Mouse (Mus musculus) lung, embryonic 16.5 days (tissue): Measurements from ENCODE around the gene Ifngr2. TPM values are rescaled to one million over a fixed set of nuclear protein-coding genes. Genes with fewer than 3 reads are reported as not detected.
A peak's percentile ranks its signal among the peaks of the same experiment; 100 is the strongest.

Source experiments
- ATAC-seq: fragments of 200-750 bp; cut with Nextera tagmentation; 2 replicates; pipeline ENCODE4 v1.8.0; 2017; ENCODE audit warnings: low read depth, mild to moderate bottlenecking, moderate library complexity
- H3K27ac ChIP-seq: fragments of 300-500 bp; sonication (generic); 2 replicates; pipeline ENCODE4 v1.5.1; 2014; ENCODE audit warnings: mild to moderate bottlenecking, control low read depth, low read length
- H3K27me3 ChIP-seq: fragments of 300-500 bp; sonication (generic); 2 replicates; pipeline ENCODE4 v1.6.1; 2014; ENCODE audit warnings: low read depth, low read length, mixed read lengths; ENCODE audit not compliant: control insufficient read depth, insufficient read depth
- H3K36me3 ChIP-seq: fragments of 300-500 bp; sonication (generic); 2 replicates; pipeline ENCODE4 v1.6.1; 2014; ENCODE audit warnings: low read length; ENCODE audit not compliant: control insufficient read depth, insufficient read depth
- H3K4me1 ChIP-seq: fragments of 300-500 bp; sonication (generic); replicated peaks from 2 replicates; pipeline ENCODE4 v1.6.1; 2014; ENCODE audit warnings: low read length, mixed read lengths; ENCODE audit not compliant: control insufficient read depth, insufficient read depth
- H3K4me2 ChIP-seq: fragments of 300-500 bp; sonication (generic); 2 replicates; pipeline ENCODE4 v1.6.1; 2014; ENCODE audit warnings: low read depth, low read length, control low read depth
- H3K4me3 ChIP-seq: fragments of 300-500 bp; sonication (generic); 2 replicates; pipeline ENCODE4 v1.5.1; 2014; ENCODE audit warnings: mild to moderate bottlenecking, low read length, control low read depth
- H3K9ac ChIP-seq: fragments of 300-500 bp; sonication (generic); 2 replicates; pipeline ENCODE4 v1.6.1; 2014; ENCODE audit warnings: low read length, control low read depth
- H3K9me3 ChIP-seq: fragments of 300-500 bp; sonication (generic); 2 replicates; pipeline ENCODE4 v1.6.1; 2016; ENCODE audit warnings: low read length; ENCODE audit not compliant: control insufficient read depth
- WGBS: fragments of 180-500 bp; shearing (Covaris S2); extraction: QIAGEN DNeasy Blood & Tissue Kit; methylation state at CpG from one replicate; pipeline ENCODE4 v1.1.7; 2014; 5-methylcytosine and 5-hydroxymethylcytosine counted together
- polyA plus RNA-seq: library from polyadenylated mRNA; unstranded; fragments of >200 nt; fragmentation: Nextera tagmentation; extraction: Ambion mirVana; gene quantifications from 2 replicates; pipeline ENCODE4 v1.2.1, GENCODE M21; 2015

The Ifngr2 gene
- polyA plus RNA-seq, 1 experiment from 2014 or later: 54.1 TPM

- no peak overlapping the region for H3K9ac ChIP-seq
Observed at GRCm38 (mm10) chr16:91533097-91534001, 13.5 kb upstream of the Ifngr2 start.

GRCm38 (mm10) chr16:91534477-91534876 lies 12.4 kb upstream of the Ifngr2 start:
- H3K4me1 ChIP-seq: peaks cover 3% of the 10 kb centered on the region; the same call in 1 of the 2 replicates
- 52% methylated on average over 13 of the region's 13 CpGs for WGBS
- H3K9me3 ChIP-seq: no peaks in the 10 kb centered on the region
- no peak overlapping the region for H3K27ac ChIP-seq
- peak; percentile 73; the same call in 1 of the 2 replicates for ATAC-seq
- no peak overlapping the region for H3K4me2 ChIP-seq
- no peaks in the 10 kb centered on the region; the same call in 1 of the 2 replicates for H3K27me3 ChIP-seq
- no peak overlapping the region for H3K4me3 ChIP-seq
- H3K9ac ChIP-seq: no peak overlapping the region
- H3K36me3 ChIP-seq: no peaks in the 10 kb centered on the region

More at GRCm38 (mm10) chr16:91533097-91534001, 13.5 kb upstream of the Ifngr2 start:
- Histone ChIP-seq H3K9me3 (no peaks in the 10 kb centered on the region), H3K36me3 (no peaks in the 10 kb centered on the region), H3K27me3 (no peaks in the 10 kb centered on the region; the same call in 1 of the 2 replicates), H3K4me3 (no peak overlapping the region), H3K27ac (no peak overlapping the region), H3K4me2 (no peak overlapping the region), H3K4me1 (peaks cover 3% of the 10 kb centered on the region; the same call in 1 of the 2 replicates)
- no peak for ATAC-seq
- 49% methylated on average over 23 of the region's 23 CpGs for WGBS

GRCm38 (mm10) chr16:91534888-91535287 lies 12.0 kb upstream of the Ifngr2 start:
- H3K4me2 ChIP-seq: no peak overlapping the region
- H3K4me3 ChIP-seq: no peak overlapping the region
- H3K36me3 ChIP-seq: no peaks in the 10 kb centered on the region
- H3K27ac ChIP-seq: no peak overlapping the region
- ATAC-seq: no peak
- no peaks in the 10 kb centered on the region for H3K9me3 ChIP-seq
- 77% methylated on average over 6 of the region's 6 CpGs for WGBS
- no peaks in the 10 kb centered on the region; the same call in 1 of the 2 replicates for H3K27me3 ChIP-seq
- H3K4me1 ChIP-seq: peaks cover 3% of the 10 kb centered on the region; the same call in 1 of the 2 replicates
- H3K9ac ChIP-seq: no peak overlapping the region

GRCm38 (mm10) chr16:91536372-91536771 lies 10.5 kb upstream of the Ifngr2 start:
- no peaks in the 10 kb centered on the region for H3K9me3 ChIP-seq
- H3K9ac ChIP-seq: no peak overlapping the region
- no peak overlapping the region for H3K4me2 ChIP-seq
- no peaks in the 10 kb centered on the region for H3K36me3 ChIP-seq
- H3K27me3 ChIP-seq: no peaks in the 10 kb centered on the region; the same call in 1 of the 2 replicates
- H3K27ac ChIP-seq: no peak overlapping the region
- peaks cover 3% of the 10 kb centered on the region; the same call in 1 of the 2 replicates for H3K4me1 ChIP-seq
- ATAC-seq: no peak
- 89% methylated on average over 6 of the region's 6 CpGs for WGBS
- H3K4me3 ChIP-seq: no peak overlapping the region

GRCm38 (mm10) chr16:91537065-91537464 lies 9.8 kb upstream of the Ifngr2 start:
- no peaks in the 10 kb centered on the region; the same call in 1 of the 2 replicates for H3K27me3 ChIP-seq
- H3K27ac ChIP-seq: no peak overlapping the region
- 68% methylated on average over 3 of the region's 3 CpGs for WGBS
- no peak overlapping the region for H3K4me3 ChIP-seq
- H3K4me1 ChIP-seq: peaks cover 3% of the 10 kb centered on the region; the same call in 1 of the 2 replicates
- no peaks in the 10 kb centered on the region for H3K9me3 ChIP-seq
- no peak for ATAC-seq
- no peaks in the 10 kb centered on the region for H3K36me3 ChIP-seq
- H3K9ac ChIP-seq: no peak overlapping the region
- H3K4me2 ChIP-seq: no peak overlapping the region

- H3K9ac ChIP-seq: no peak overlapping the region
- no peaks in the 10 kb centered on the region for H3K9me3 ChIP-seq
- H3K4me2 ChIP-seq: no peak overlapping the region
- no peaks in the 10 kb centered on the region for H3K36me3 ChIP-seq
- no peaks in the 10 kb centered on the region for H3K27me3 ChIP-seq
- peaks cover 3% of the 10 kb centered on the region; the same call in 1 of the 2 replicates for H3K4me1 ChIP-seq
- no peak for ATAC-seq
- H3K4me3 ChIP-seq: no peak overlapping the region
- no peak overlapping the region; the same call in 1 of the 2 replicates for H3K27ac ChIP-seq
- WGBS: 47% methylated on average over 6 of the region's 6 CpGs
Observed at GRCm38 (mm10) chr16:91538051-91538450, 8.8 kb upstream of the Ifngr2 start.

- H3K9ac ChIP-seq: no peak overlapping the region
- H3K36me3 ChIP-seq: no peaks in the 10 kb centered on the region
- peaks cover 3% of the 10 kb centered on the region; the same call in 1 of the 2 replicates for H3K4me1 ChIP-seq
- H3K27ac ChIP-seq: no peak overlapping the region; the same call in 1 of the 2 replicates
- H3K27me3 ChIP-seq: no peaks in the 10 kb centered on the region
- ATAC-seq: no peak
- no peak overlapping the region for H3K4me2 ChIP-seq
- H3K9me3 ChIP-seq: no peaks in the 10 kb centered on the region
- no peak overlapping the region for H3K4me3 ChIP-seq
- 40% methylated on average over 9 of the region's 9 CpGs for WGBS
Observed at GRCm38 (mm10) chr16:91538513-91538912, 8.4 kb upstream of the Ifngr2 start.

- WGBS: 27% methylated on average over 10 of the region's 10 CpGs
- no peak overlapping the region for H3K4me3 ChIP-seq
- no peak for ATAC-seq
- H3K9me3 ChIP-seq: no peaks in the 10 kb centered on the region
- no peak overlapping the region for H3K9ac ChIP-seq
- peak overlapping the region; percentile 9; the same call in 1 of the 2 replicates for H3K4me2 ChIP-seq
- H3K4me1 ChIP-seq: peaks cover 16% of the 10 kb centered on the region
- H3K27me3 ChIP-seq: no peaks in the 10 kb centered on the region
- H3K36me3 ChIP-seq: no peaks in the 10 kb centered on the region
- no peak overlapping the region for H3K27ac ChIP-seq
Observed at GRCm38 (mm10) chr16:91541573-91542081, 5.2 kb upstream of the Ifngr2 start.

- Histone ChIP-seq H3K9ac (no peak overlapping the region), H3K9me3 (no peaks in the 10 kb centered on the region), H3K36me3 (no peaks in the 10 kb centered on the region), H3K4me3 (no peak overlapping the region), H3K4me1 (peaks cover 22% of the 10 kb centered on the region), H3K4me2 (no peak overlapping the region), H3K27me3 (no peaks in the 10 kb centered on the region), H3K27ac (no peak overlapping the region)
- ATAC-seq: no peak
- 78% methylated on average over 1 of the region's 1 CpGs for WGBS
Observed at GRCm38 (mm10) chr16:91543619-91544018, 3.3 kb upstream of the Ifngr2 start.
